Mouse (Mus musculus): Measurements from ENCODE around the gene Slc35e2.

- TF ChIP-seq POLR2A (IDR thresholded peaks at IDR 0.05; ENCODE audit: extremely low read depth, insufficient read depth, low read length) = no peak
- TF ChIP-seq CTCF (IDR thresholded peaks at IDR 0.05; ENCODE audit: extremely low read depth, insufficient read depth, low read length) = no peak
Observed at GRCm38 (mm10) chr4:155573155-155573554, 28.1 kb upstream of the Slc35e2 start.

All from cortical plate, adult 2 months (tissue).